Mouse (Mus musculus): ENCODE measurements around the gene Idh3b. TPM values are rescaled to one million over a fixed set of nuclear protein-coding genes. Genes with fewer than 3 reads are reported as not detected.

The Idh3b gene
- polyA plus RNA-seq (2012), result 108 and 112 TPM in 2 replicates

DNA sequence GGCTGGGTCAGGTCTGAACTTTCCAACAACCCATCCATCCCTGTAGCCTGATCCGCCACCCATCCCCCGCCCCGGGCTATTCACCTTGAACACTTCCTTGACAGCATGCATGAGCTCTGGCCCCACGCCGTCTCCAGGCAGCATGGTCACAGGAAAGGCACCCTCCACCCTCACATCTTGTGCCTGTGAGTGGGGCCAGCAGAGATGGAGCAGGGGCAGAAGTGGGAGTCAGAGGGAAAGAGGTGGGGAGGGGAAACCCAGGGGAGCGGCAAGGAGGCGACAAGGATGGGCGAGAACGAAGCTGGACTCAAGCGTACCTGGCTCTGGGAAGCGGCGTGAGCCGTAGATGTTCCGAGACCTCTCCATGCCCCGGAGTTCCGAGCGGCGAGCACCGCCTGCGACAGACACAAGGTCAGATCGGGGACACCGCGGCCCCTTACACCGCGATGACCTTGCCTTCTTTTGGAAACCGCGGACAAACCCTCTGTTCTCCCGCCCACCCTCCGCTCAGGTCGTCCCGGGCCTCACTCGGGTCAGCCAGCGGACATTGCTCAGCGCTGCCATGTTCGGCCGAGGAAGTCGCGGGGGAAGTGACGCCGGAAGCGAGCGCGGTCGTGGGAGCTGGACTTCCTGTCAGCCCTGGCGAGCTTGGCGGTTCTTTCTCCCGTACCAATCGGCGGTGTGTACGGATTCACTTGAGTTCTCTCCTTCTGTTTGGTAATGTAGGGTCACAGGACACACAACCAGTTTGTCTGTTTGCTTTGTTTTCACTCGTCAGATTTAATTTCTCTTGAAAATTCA lies at the start of gene Idh3b:
Gene Idh3b, minus strand, starts transcription at position 694 of the 801 bp plus-strand sequence.

GRCm38 (mm10) chr2:130294936-130295277 lies 10.6 kb upstream of the Idh3b start, which contains the start of gene Ebf4:
TSS of gene Ebf4 (plus strand) at chr2:130295169.

DNA sequence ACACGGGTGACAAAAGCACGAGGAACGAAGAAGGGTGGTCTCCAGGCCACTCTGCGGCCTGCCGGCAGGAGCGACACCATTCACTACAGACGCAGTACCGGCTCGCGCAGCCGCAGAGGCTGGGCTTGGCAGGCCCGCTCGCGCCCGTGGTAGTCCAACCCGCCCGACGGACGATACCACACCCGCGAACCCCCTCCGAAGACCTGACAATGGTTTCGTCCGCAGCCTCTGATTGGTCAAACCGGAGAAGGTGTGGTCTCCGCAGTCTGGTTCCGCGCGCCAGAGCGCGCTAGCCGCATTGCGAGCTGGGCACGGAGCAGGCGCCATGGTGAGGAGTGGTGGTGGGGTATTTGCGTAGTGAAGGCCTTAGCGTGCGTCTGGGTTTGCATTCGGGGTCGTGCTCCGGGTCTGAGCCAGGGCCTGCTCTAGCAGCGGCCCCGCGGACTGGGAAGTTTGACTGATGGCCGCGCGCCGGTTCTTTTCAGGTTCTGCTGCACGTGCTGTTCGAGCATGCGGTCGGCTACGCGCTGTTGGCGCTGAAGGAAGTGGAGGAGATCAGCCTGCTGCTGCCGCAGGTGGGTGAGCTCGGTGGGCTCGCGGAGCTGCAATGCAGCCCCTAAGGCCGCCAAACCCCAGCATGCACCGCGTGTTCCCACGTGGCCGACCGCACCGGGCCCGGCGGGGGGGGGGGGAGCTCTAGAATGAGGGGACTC lies 10.0 kb downstream of the Idh3b start, which contains the start of gene Nop56:
Gene Nop56, plus strand, starts transcription at position 282 of the 713 bp plus-strand sequence.

Other genes starting within 250 kb of the Idh3b start
- gene Tgm6, start 172.1 kb downstream of the Idh3b start, polyA plus RNA-seq (2012), result not detected in 2 replicates
- gene Snrpb, start 105.1 kb downstream of the Idh3b start, polyA plus RNA-seq (2012), result 668 and 714 TPM in 2 replicates
- gene Tmc2, start 89.4 kb downstream of the Idh3b start, polyA plus RNA-seq (2012), result not detected in 2 replicates
- 83.3 and 119 TPM in 2 replicates for gene Nop56, start 10.1 kb downstream of the Idh3b start, polyA plus RNA-seq (2012)
- 0.02 and 0.04 TPM in 2 replicates for gene Ebf4, start 10.6 kb upstream of the Idh3b start, polyA plus RNA-seq (2012)
- gene Cpxm1, start 113.0 kb upstream of the Idh3b start, polyA plus RNA-seq (2012), result 0.91 and 2.6 TPM in 2 replicates
- not detected in 2 replicates for gene Gm28372, start 120.7 kb upstream of the Idh3b start, polyA plus RNA-seq (2012)
- not detected in 2 replicates for gene 1700020A23Rik, start 120.7 kb upstream of the Idh3b start, polyA plus RNA-seq (2012)
- gene Tmem239, start 121.9 kb upstream of the Idh3b start, polyA plus RNA-seq (2012), result not detected in 2 replicates
- 16.1 and 20.4 TPM in 2 replicates for gene Vps16, start 139.8 kb upstream of the Idh3b start, polyA plus RNA-seq (2012)
- 17.7 and 21.0 TPM in 2 replicates for gene Pced1a, start 140.2 kb upstream of the Idh3b start, polyA plus RNA-seq (2012)
- gene Ptpra, start 165.7 kb upstream of the Idh3b start, polyA plus RNA-seq (2012), result 19.4 and 23.3 TPM in 2 replicates

Measured in megakaryocyte-erythroid progenitor cell, adult 5 weeks (primary cell).